Mouse (Mus musculus) B cell, adult 2 months (primary cell): ENCODE data around the gene Map2k2.
A peak's percentile ranks its signal among the peaks of the same experiment; 100 is the strongest.
"Not testable (repeated sequence)": the region's sequence is repeated elsewhere in the genome, so short reads cannot be mapped to it uniquely, and the experiment has no call there.

Source experiments
- DNase-seq, 2 experiments: peaks; one replicate each; pipeline ENCODE4 v3.0.0; 2022

Gene Map2k2

DNA sequence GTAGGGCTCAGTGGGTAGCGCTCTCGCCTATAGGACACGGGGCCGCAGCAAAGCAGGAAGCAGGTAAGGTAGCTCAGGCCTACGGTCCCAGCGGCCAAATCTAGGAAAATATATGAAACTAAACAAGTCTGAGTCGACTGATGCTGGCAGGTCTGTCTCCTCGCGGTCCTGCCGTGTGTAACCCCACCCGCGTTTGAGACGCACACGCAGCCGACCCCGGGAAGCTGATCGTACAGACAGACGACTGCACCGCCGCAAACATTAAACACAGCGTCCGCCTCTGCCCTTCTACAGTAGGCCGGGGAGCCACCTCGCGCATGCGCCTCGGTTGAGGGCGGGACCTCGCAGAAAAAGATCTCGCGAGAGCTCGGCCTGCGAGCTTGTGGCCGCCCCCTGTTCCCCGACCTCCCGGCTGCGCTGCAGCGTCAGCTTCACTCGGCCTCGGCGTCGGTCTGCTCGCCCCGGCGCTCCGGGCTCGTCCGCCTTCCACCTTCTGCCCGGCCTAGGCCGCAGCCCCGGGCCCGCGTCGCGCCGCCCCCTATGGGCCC, at the start of gene Map2k2:
Gene Map2k2 (plus strand): TSS at position 351 of the 548 bp plus-strand sequence.
- DNase-seq, result peak; percentile 98

DNA sequence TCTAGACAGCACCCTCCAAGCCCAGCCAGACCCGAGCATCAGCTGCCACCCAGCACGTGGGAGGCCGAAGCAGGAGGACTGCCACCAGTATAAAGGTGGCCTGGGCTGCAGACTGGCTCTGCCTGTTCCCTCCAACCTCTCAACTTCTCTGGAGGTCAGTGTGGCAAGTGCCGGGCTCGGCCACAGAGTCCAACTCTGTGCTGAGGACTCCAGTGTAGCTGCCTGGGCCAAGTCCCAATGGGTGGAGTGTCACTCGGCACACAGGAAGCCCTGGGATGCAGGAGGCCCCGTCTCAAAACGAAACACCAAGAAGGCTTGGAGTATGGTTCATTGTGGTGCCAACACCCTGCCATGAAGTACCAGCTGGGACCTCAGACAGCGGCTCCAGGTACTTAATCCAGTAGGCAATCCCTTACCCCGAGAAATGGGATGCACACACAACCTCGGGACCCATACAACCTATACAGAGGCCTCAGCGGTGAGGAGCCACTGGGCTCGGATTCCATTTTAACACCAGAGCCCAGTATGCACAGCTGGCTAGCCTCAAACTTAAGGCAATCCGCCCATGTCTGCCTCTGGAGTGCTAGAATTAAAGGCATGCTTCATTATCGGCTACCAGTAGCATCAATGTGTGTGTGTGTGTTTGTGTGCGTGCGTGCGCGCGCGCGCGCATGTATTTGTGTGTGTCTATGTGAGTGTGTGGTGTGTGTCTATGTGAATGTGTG, 48.1 kb upstream of the Map2k2 start:
- DNase-seq, result no peak

DNA sequence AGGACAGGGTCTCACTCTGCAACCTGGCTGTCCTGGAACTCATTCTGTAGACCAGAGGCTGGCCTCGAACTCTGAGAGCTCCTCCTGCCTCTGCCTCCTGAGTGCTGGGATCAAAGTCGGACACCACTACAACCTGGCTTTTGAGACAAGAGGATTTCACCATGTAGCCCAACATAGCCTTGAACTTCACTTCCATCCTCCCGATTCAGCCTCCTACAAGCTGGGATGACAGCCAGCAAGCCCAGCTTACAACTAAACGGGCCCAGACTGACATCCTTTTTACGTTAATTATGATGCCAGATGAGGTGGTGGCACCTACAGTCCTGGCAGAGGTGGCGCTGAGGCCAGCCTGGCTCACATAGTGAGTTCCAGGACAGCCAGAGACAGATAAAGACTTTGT, 46.8 kb upstream of the Map2k2 start:
- DNase-seq, result no peak

DNA sequence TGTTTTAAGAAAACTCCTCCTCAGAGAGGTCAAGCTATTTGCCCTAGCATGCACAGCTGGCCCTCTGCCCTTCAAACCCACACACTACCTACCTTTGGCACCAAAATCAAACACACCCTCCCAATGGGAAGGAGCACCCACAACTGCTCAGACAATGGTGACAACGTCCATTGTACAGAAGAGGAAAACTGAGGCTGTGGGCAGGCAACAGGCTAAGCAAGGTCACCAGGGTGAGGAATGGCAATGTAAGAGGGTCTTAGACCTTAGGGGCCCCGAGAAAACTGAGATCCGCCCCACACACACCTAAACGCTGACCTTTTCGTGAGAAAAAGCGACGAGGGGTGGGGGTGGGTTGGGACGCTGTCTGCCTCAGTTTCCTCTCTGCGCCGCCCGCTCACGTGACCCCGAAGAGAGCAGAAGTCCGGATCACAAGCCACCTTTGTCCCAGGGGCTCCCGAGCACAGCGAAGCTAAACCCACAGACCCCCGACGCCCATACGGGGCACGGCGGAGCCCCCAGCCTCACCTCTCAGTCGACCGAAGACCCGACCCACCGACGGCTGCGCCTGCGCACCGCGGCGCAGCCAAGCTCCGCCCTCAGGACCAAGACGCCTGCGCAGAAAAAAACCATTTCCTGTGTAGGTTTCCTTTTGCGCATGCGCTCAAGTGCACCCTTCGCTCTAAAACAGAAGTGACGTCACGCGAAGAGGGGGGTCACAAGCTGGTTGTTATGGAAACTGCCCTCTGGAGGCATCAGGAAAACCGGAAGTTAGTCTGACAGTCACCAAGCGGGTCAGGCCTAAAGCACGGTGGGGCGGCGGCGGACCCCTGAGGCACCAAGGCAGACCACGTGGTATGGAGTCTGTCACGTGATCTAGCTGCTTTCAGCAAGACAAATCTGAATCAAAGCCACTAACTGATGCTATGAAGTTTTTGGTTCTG, 45.8 kb upstream of the Map2k2 start, which contains the start of gene Sgta:
Gene Sgta (minus strand): TSS at position 579 of the 941 bp plus-strand sequence.
- DNase-seq, result peak; percentile 99

DNA sequence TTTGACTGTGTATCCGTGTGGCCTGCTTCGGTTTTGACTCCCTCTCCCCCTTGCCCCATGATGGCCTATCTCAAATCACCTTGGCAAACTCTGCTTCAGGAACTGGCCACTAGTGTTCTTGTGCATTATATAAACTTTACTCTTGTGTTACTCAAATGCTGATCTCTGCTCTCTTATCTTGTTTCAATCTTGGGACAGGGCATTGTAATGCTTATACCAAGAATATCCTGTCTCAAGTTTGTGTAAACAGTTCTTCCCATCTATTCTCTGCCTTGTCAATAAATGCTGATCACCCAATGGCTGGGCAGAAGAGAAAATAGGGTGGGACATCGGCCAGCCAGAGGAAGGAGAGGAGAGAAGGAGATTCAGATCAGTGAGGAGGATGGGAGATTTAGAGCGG, 43.0 kb upstream of the Map2k2 start:
- DNase-seq, result no peak

DNA sequence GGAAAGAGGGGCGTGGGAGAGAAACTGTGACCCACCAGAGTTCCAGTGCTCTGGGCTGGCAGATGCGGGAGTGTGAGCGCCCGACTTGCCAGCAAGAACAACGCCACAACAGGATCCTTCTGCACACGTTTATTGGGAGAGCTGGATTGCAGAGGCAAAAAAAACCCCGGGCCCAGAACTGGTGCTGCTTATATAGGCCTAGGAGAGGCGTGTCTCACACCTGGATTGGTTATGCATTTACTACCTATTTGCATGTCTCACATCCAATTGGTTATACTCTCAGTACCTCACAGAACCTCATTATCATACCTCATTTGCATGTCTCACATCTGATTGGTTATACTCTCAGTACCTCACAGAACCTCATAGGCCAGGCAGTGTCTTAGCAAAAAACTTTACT, 41.2 kb upstream of the Map2k2 start:
- not testable (repeated sequence) for DNase-seq

DNA sequence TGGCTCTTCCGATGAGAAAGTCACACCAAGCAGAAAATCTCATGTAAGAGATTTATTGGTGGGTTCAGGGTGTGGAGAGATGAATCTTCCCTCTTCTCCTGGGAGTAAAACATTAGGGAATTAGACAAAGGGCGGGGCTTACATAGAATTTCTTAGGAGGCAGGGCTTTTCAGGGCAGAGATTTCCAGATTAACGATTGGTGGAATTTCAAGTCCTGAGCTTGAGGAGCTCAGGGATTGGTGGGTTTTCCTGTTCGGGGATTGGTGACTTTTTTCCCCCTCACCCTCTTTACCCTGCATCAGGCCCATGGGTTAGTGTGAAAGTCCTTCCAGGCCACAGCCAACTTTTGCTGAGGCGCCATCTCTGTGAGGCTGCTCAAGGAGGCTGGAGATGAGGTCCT, 37.0 kb upstream of the Map2k2 start:
- DNase-seq, result no peak

DNA sequence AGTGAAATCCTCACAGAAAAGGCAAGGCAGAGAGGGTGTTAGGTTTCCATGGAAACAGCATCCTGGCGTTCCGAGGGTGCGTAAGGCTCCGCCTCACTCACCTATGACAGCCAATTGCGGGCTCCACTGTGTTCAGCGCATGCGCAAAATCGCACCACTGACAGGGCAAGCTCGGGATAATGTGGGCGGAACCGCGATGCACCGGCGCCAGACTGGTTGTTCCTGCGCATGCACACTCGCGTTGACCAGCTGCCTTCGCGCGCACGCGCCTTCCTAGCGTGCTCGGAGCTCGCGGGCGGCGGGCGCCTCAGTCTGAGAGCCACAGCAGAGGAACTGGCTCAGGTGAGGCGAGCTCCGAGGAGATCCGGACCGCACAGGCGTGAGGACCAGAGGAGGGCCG, 35.9 kb upstream of the Map2k2 start, which contains the start of gene Thop1:
Gene Thop1 (plus strand): TSS at position 200 of the 400 bp plus-strand sequence.
- peak; percentile 93 for DNase-seq

DNA sequence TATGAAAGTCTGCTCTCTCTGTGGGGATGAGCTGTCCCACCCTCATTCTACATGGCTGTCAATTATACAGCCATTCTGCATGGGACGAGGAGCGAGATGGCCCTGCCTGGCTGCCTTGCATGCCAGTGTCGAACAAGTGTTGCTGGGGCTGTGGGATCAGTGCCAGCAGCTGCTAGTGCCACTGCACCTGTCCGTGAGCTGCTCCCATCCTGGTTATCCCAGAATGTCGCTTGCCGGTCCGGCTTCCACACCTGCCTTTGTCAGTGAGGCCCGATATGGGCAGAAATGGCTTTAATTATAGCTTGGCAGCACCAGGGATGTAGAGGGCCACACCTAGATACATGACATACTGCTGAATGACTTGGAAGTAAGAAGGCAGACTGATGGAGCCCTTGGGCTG, 33.4 kb upstream of the Map2k2 start:
- no peak for DNase-seq

DNA sequence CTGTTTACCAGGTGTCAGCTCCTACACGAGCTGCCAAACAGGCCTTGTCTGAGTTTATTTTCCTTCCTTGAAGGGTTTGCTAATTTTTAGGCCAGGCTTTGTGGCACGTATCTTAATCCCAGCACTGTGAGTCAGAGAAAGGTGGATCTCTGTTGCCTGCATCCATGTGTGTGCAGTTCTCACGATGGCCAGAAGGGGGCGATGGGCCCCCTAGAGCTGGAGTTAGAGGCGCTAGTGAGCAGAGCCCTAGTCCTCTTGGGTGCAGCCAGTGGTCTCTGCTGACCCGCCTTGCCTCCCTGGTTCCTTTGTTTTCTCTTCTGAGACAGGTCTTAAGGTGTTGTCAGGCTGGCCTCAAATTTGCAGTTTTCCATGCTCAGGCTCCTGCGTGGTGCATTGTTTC, 32.3 kb upstream of the Map2k2 start:
- peak; percentile 57 to 58 for DNase-seq

DNA sequence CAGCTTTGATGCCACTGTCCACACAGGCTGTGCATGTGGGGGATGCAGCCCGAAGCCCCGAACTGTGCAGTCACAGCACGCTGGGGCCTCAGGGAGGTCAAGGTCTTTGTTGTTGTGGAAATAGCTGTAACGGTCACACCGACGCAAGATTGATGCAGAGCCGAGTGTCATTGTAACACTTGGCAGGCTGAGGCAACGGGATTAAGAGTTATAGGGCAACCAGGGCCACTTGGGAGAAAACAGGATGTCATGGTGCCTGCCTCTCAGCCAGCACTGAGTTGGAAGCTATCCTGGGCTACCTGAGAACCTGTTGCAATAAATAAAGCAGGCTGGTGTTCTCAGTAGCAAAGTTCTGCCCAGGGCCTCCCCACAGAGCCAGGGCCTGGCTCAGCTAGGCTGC, 30.0 kb upstream of the Map2k2 start:
- DNase-seq, result no peak

DNA sequence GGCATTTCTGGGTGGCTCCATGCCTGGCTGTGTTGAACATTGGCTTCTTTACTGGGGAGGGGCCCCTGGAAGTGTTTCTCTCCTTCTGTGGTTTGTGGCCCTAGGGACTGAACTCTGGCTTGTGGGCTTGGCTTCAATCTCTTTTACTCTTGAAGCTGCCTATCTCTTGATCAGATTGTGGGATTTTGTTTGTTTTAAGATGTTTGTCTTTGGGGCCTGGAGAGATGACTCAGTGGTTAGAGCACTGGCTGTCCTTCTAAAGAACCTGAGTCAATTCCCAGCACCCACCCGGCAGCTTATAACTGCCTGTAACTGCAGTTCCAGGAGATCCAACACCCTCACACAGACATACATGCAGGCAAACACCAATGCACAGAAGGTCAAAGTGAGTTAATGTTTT, 29.4 kb upstream of the Map2k2 start:
- no peak for DNase-seq

DNA sequence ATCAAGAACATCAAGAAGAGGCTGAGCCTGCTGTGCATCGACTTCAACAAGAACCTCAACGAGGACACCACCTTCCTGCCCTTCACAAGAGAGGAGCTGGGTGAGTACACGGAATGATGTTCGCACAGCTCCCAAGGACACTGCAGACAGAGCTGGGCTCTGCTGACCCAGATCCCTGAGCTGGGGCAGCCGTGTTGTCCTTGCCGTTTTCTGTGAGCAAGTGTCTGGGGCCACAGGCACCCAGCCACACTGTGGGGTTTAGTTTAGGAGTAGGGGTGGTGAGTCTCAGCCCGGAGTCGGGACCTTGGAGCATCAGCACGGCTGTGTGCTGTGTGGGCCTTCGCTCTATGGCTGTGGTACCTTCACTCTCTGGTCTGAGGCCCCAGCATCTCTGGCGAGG, 27.8 kb upstream of the Map2k2 start:
- no peak for DNase-seq

DNA sequence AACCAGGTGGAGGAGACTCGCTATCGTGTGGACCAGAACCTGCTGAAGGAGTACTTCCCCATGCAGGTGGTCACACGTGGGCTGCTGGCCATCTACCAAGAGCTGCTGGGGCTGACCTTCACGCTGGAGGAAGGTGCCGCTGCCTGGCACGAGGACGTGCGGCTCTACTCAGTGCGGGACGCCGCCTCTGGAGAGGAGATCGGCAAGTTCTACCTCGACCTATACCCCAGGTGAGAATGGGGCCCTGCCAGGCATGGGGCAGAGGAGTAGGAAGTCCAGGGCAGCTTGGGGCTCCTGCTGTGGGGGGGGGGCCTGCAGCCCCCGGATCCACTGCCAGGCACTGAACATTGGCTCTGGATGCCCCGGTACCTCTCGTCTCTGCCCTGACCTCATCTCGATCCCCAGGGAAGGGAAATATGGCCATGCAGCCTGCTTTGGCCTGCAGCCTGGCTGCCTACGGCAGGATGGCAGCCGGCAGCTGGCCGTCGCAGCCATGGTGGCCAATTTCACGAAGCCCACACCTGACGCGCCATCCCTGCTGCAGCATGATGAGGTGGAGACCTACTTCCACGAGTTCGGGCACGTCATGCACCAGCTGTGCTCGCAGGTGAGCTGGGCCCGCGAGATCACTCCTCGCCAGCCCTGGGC, 25.6 kb upstream of the Map2k2 start:
- no peak for DNase-seq

DNA sequence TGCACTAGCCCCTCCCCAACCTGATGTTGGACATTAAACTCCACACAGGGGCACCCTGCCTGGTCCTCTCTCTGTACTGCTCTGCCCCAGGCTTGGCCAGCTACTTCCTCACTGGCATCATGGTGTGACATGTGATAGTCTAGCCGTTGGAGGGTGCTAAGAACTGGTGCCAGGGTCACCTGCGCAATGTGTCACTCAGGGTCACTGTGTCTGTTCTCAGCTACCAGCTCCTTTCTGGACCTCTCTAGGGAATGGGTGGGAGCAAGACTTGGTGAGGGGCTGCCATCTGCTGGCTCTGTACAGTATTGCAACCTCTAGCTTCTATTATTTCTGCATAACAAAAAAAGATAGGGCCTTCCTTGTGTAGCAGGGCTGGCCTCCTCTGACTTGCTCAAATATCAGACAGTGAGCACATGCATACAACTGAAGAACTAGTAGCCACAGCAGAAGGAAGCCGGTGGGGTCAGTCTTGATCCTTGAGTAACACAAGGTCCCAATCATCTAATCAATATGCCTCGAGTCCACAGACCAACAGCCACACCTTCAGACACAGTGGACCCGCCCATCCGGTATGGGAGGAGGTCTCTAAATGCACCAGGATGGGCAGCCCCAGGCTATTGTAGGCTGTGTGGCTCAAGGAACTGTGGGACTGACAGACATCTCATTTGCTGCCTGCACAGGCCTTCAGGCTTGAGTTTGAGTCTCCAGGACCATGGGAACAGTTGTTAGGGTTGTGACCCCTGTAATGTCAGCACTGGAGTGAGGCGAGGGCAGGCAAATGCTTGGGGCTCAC, 23.4 kb upstream of the Map2k2 start:
- DNase-seq, result peak; percentile 84 to 85

DNA sequence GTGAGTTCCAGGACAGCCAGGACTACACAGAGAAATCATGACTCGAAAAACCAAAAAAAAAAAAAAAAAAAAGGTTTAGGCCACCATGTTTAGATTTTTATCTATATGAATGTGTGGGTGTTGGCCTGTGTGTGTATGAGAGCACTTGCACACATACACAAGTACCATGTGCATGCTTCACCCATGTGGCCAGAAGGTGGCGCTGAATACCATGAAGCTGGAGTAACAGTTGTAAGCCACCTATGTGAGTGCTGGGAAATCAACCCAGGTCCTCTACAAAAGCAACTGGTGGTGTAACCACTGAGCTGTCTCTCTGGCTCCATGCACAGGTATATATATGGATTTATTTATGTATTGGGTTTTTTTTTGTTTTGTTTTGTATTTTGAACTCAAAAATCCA, 18.7 kb upstream of the Map2k2 start:
- peak; percentile 50 to 55 for DNase-seq

DNA sequence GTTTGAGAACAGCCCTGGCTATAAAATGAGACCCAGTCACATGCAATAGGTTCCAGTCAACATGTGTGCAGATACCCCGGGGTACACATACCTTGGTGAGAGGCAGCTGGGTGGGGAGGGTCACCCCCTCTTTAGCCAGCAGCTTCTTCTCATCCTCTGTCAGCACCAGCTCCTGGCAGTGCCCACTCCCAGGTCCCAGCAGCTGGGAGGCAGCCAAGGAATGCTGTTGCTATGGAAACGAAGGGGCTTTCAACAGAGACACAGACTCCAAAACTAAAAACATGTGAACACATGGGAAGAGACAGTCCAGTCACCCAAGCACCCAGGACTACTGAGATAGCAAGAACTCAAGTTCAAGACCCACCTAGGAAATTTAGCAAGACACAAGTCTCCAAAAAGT, 16.5 kb upstream of the Map2k2 start:
- no peak for DNase-seq

DNA sequence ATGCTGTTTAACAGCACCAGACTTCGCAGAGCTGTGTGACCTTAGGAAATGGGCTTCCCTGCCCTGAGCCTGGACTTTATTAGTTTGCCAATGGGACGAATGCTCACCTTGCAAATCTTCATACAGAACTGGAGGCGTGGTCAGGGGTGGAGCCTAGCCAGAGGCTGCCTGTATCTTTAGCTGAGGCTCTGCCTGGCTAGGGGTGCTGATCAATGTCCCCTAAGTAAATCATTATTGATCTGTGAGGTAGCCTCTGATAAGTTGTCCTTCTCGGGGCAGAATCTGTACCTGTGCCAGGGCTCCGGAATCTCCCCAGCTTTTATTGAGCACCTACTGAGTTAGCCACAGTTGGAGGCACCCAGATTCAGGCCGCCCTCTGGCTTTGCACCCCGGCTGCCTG, 15.1 kb upstream of the Map2k2 start:
- no peak for DNase-seq

DNA sequence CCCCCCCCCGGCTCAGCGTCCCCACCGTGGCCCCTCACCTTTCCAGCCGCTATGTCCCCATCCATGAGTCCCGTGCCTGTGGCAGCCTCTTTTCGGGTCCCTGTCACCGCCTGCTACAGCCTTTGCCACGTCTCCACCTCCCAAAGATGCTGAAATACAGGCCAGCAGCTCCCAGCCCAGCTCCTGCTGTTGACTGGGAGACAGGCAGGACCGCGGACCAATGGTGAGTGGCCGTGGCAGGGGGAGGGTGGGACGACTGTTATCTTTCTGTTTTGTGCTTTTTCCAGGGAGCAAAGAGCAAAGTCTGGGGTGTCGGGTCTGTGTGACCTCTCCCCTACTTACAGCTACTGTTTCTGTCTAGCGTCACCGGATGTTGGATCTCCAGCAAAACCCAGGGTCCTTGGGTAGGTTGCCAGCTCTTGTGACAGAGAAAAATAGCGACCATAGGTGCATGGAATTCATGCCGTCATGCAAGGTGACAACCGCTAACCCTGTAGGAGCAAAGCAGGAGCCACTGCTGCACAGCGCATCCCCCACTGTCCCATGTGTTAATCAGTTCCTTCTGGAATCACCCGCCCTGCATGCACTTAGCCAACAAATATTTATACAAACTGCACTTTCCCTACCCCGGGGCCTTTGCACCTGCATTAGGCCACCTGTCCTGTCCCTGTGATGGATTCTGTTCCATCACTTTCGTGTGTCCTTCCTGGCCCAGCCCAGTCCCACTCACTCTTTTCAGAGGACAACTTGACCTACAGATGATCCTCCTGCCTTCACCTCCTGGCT, 13.1 kb upstream of the Map2k2 start:
- no peak for DNase-seq

DNA sequence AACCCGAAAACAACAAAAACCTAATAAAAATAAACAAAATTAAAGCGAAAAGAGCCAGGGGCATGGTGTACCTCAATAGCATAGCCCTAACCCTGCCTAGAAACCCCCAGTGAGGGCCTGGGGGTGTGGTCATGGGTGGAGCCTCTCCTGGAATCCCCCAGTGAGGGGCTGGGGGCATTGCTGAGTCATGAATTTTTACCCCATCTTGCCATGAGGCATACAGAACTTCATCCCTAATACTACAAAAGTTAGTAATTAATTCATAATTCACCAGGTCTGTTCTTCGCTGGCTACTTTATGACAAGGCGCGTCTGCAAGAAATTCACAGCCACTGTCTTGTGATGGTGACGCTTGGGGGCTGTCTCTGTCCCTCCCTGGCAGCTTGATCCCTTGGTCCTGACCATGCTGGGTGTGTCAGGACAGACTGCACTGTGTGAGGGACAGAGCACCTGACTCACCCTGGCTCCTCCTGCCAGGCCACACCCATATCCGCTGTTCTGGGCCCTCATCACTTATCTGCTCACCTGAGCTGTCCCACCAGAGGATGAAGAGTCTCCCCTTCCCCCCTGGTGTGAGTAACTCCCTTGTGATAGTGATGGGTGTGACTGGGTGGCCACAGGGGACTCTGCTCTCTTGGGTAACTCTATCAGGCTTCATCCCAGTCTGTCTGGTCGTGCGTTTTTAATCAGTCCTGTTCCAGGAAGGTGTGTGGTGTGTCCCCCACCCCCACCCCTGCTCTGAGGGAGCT, 10.6 kb upstream of the Map2k2 start:
- no peak for DNase-seq
